Mouse (Mus musculus): Measurements from ENCODE around the gene Adm2. TPM values are rescaled to one million over a fixed set of nuclear protein-coding genes. Genes with fewer than 3 reads are reported as not detected.

The Adm2 gene
- polyA plus RNA-seq (2016; fragmentation: Nextera tagmentation; extraction: Ambion mirVana), result not detected in 2 replicates

GRCm38 (mm10) chr15:89322670-89323522 is at the start of gene Adm2:
TSS of gene Adm2 (plus strand) at chr15:89322720.
- WGBS, result 8% methylated on average over 26 of the region's 26 CpGs
- H3K4me2 ChIP-seq (replicated peaks), result peak within 1 kb of the TSS; percentile 42
- no peak for ATAC-seq (ENCODE audit: low FRiP score, low read depth)
- H3K4me1 ChIP-seq, result peaks cover 4% of the 10 kb centered on the region; the same call in 1 of the 2 replicates
- no peaks in the 10 kb centered on the region for H3K9me3 ChIP-seq
- H3K27ac ChIP-seq, result no peak within 1 kb of the TSS
- no peak within 1 kb of the TSS; the same call in 1 of the 2 replicates for H3K4me3 ChIP-seq
- H3K9ac ChIP-seq, result no peak within 1 kb of the TSS
- peaks cover 15% of the 10 kb centered on the region for H3K27me3 ChIP-seq (replicated peaks)
- no peaks in the 10 kb centered on the region for H3K36me3 ChIP-seq

- H3K27ac ChIP-seq, result no peak overlapping the region
- H3K4me3 ChIP-seq, result no peak overlapping the region
- no peaks in the 10 kb centered on the region for H3K27me3 ChIP-seq (replicated peaks)
- H3K36me3 ChIP-seq, result peaks cover 81% of the 10 kb centered on the region
- WGBS, result 77% methylated on average over 3 of the region's 3 CpGs
- H3K9ac ChIP-seq, result no peak overlapping the region
- no peaks in the 10 kb centered on the region for H3K9me3 ChIP-seq
- no peak for ATAC-seq (ENCODE audit: low FRiP score, low read depth)
- H3K4me1 ChIP-seq, result no peaks in the 10 kb centered on the region
- H3K4me2 ChIP-seq (replicated peaks), result no peak overlapping the region
Observed at GRCm38 (mm10) chr15:89275497-89275896, 47.0 kb upstream of the Adm2 start.

- no peak overlapping the region for H3K9ac ChIP-seq
- 94% methylated on average over 4 of the region's 4 CpGs for WGBS
- H3K36me3 ChIP-seq, result peaks cover 91% of the 10 kb centered on the region
- H3K4me3 ChIP-seq, result no peak overlapping the region
- no peak for ATAC-seq (ENCODE audit: low FRiP score, low read depth)
- H3K4me1 ChIP-seq, result no peaks in the 10 kb centered on the region
- H3K27me3 ChIP-seq (replicated peaks), result no peaks in the 10 kb centered on the region
- H3K9me3 ChIP-seq, result no peaks in the 10 kb centered on the region
- no peak overlapping the region for H3K27ac ChIP-seq
- no peak overlapping the region for H3K4me2 ChIP-seq (replicated peaks)
Observed at GRCm38 (mm10) chr15:89277366-89277765, 45.2 kb upstream of the Adm2 start.

GRCm38 (mm10) chr15:89282546-89282945 is 40.0 kb upstream of the Adm2 start:
- Histone ChIP-seq H3K4me2 (replicated peaks) (no peak overlapping the region), H3K36me3 (peaks cover 88% of the 10 kb centered on the region), H3K27me3 (replicated peaks) (no peaks in the 10 kb centered on the region), H3K4me1 (no peaks in the 10 kb centered on the region), H3K9ac (no peak overlapping the region), H3K4me3 (no peak overlapping the region), H3K27ac (no peak overlapping the region), H3K9me3 (no peaks in the 10 kb centered on the region)
- 83% methylated on average over 6 of the region's 6 CpGs for WGBS
- ATAC-seq (ENCODE audit: low FRiP score, low read depth), result no peak

DNA sequence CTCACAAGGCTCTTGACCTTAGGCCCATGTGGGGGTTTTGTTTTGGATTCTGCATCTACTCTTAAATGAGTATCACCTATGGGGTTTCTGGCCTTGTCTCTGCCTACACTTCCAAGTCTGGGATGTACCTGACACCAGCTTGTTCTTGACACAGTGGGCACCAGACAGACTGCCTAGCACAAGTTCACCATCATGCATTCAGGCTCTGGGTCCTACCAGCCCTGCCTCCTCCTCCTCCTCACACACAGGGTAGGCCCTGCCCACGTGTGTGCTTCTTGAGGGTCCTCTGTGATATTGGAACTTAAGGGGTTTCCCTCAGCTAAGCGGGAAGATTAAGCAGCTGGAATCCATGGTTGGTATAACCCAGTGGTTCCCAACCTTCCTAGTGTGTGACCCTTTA is 38.4 kb upstream of the Adm2 start:
- no peaks in the 10 kb centered on the region for H3K4me1 ChIP-seq
- H3K36me3 ChIP-seq, result peaks cover 88% of the 10 kb centered on the region
- no peak for ATAC-seq (ENCODE audit: low FRiP score, low read depth)
- no peaks in the 10 kb centered on the region for H3K27me3 ChIP-seq (replicated peaks)
- 81% methylated on average over 2 of the region's 2 CpGs for WGBS
- H3K4me3 ChIP-seq, result no peak overlapping the region
- H3K4me2 ChIP-seq (replicated peaks), result no peak overlapping the region
- no peaks in the 10 kb centered on the region for H3K9me3 ChIP-seq
- no peak overlapping the region for H3K9ac ChIP-seq
- H3K27ac ChIP-seq, result no peak overlapping the region

DNA sequence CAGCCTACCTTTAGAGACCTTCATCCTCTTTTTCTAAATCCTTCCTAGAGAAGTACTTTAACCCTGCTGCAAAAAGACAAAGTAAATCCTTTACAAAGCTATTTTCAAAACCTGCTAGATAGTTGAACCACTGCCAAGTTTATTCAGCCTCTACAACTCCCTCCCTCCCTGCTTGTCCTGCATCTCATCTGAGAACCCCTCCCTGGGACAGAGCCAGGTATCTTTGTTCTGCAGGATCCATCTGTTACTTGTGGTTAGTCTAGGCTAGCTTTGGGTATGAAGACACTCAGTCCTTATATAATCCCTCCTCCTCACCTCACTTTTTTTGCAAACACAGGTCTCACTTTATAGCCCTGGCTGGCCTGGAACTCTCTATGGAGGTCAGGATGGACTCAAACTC is 37.5 kb upstream of the Adm2 start:
- Histone ChIP-seq H3K27ac (no peak overlapping the region), H3K27me3 (replicated peaks) (no peaks in the 10 kb centered on the region), H3K4me1 (no peaks in the 10 kb centered on the region), H3K4me2 (replicated peaks) (no peak overlapping the region), H3K4me3 (no peak overlapping the region), H3K9ac (no peak overlapping the region), H3K36me3 (peaks cover 88% of the 10 kb centered on the region), H3K9me3 (no peaks in the 10 kb centered on the region)
- no peak for ATAC-seq (ENCODE audit: low FRiP score, low read depth)

GRCm38 (mm10) chr15:89285478-89285877 is 37.0 kb upstream of the Adm2 start:
- 92% methylated on average over 5 of the region's 5 CpGs for WGBS
- Histone ChIP-seq H3K36me3 (peaks cover 88% of the 10 kb centered on the region), H3K9me3 (no peaks in the 10 kb centered on the region), H3K4me2 (replicated peaks) (no peak overlapping the region), H3K4me3 (no peak overlapping the region), H3K4me1 (no peaks in the 10 kb centered on the region), H3K27ac (no peak overlapping the region), H3K27me3 (replicated peaks) (no peaks in the 10 kb centered on the region), H3K9ac (no peak overlapping the region)
- ATAC-seq (ENCODE audit: low FRiP score, low read depth), result no peak

GRCm38 (mm10) chr15:89286114-89286513 is 36.4 kb upstream of the Adm2 start:
- Histone ChIP-seq H3K27me3 (replicated peaks) (no peaks in the 10 kb centered on the region), H3K4me3 (no peak overlapping the region), H3K9ac (no peak overlapping the region), H3K4me2 (replicated peaks) (no peak overlapping the region), H3K4me1 (no peaks in the 10 kb centered on the region), H3K27ac (no peak overlapping the region), H3K9me3 (no peaks in the 10 kb centered on the region), H3K36me3 (peaks cover 87% of the 10 kb centered on the region)
- 91% methylated on average over 7 of the region's 7 CpGs for WGBS
- ATAC-seq (ENCODE audit: low FRiP score, low read depth), result no peak

GRCm38 (mm10) chr15:89286582-89286981 is 35.9 kb upstream of the Adm2 start:
- ATAC-seq (ENCODE audit: low FRiP score, low read depth), result no peak
- Histone ChIP-seq H3K9ac (no peak overlapping the region), H3K27me3 (replicated peaks) (no peaks in the 10 kb centered on the region), H3K9me3 (no peaks in the 10 kb centered on the region), H3K36me3 (peaks cover 86% of the 10 kb centered on the region), H3K4me2 (replicated peaks) (no peak overlapping the region), H3K27ac (no peak overlapping the region), H3K4me1 (no peaks in the 10 kb centered on the region), H3K4me3 (no peak overlapping the region)
- WGBS, result 92% methylated on average over 5 of the region's 5 CpGs

GRCm38 (mm10) chr15:89288227-89288767 is 34.2 kb upstream of the Adm2 start:
- Histone ChIP-seq H3K4me1 (no peaks in the 10 kb centered on the region), H3K27me3 (replicated peaks) (no peaks in the 10 kb centered on the region), H3K9me3 (no peaks in the 10 kb centered on the region), H3K36me3 (peaks cover 86% of the 10 kb centered on the region), H3K27ac (no peak overlapping the region), H3K4me2 (replicated peaks) (no peak overlapping the region), H3K4me3 (no peak overlapping the region), H3K9ac (no peak overlapping the region)
- WGBS, result 86% methylated on average over 23 of the region's 23 CpGs
- peak; percentile 35; the same call in 1 of the 2 replicates for ATAC-seq (ENCODE audit: low FRiP score, low read depth)

DNA sequence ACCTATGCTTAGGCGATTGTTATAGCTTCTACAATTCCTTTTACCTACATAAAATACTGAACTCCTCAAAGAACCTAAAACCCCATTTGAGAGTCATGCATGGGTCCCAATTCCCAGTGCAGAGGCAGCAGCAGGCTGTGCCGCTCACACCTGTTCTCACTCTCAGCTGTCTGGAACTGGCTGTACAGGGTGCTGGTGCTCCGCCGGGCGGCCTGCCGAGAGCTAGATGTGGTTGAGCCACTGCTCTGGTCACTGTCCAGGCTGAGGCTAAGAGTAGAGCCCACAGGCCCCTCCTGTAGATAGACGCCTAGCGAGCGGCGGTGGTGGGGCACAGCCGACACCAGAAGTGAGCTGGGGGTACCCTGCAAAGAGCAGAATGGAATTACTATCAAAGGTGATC is 33.1 kb upstream of the Adm2 start:
- no peak overlapping the region for H3K27ac ChIP-seq
- H3K36me3 ChIP-seq, result peaks cover 86% of the 10 kb centered on the region
- no peak overlapping the region for H3K4me2 ChIP-seq (replicated peaks)
- no peak for ATAC-seq (ENCODE audit: low FRiP score, low read depth)
- no peaks in the 10 kb centered on the region for H3K4me1 ChIP-seq
- no peak overlapping the region for H3K4me3 ChIP-seq
- H3K9ac ChIP-seq, result no peak overlapping the region
- H3K27me3 ChIP-seq (replicated peaks), result no peaks in the 10 kb centered on the region
- 97% methylated on average over 11 of the region's 11 CpGs for WGBS
- H3K9me3 ChIP-seq, result no peaks in the 10 kb centered on the region

DNA sequence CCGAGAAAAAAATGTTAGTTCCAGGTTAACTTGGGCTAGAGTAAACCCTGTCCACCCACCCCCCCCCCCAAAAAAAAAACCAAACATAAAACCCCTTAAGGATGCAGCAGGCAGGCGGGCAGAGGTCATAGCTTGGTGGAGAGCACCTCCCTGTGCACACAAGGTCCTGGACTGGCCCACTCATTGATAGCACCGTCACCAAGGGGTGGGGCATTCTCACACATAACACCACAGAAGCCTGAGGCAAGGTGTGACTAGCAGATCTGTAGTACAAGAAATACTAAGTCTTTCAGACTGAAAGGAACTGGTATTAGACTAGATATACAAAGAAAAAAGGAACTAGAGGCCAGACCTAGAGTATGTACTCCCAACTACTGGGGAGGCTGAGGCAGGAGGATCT is 31.0 kb upstream of the Adm2 start:
- peaks cover 94% of the 10 kb centered on the region for H3K36me3 ChIP-seq
- H3K4me2 ChIP-seq (replicated peaks), result no peak overlapping the region

GRCm38 (mm10) chr15:89292795-89293194 is 29.7 kb upstream of the Adm2 start:
- Histone ChIP-seq H3K4me2 (replicated peaks) (no peak overlapping the region), H3K27me3 (replicated peaks) (no peaks in the 10 kb centered on the region), H3K36me3 (peaks cover 96% of the 10 kb centered on the region), H3K9ac (no peak overlapping the region), H3K9me3 (no peaks in the 10 kb centered on the region), H3K4me3 (no peak overlapping the region), H3K27ac (no peak overlapping the region), H3K4me1 (no peaks in the 10 kb centered on the region)
- 96% methylated on average over 2 of the region's 2 CpGs for WGBS
- ATAC-seq (ENCODE audit: low FRiP score, low read depth), result no peak

More for the DNA sequence above, 31.0 kb upstream of the Adm2 start:
- Histone ChIP-seq H3K9ac (no peak overlapping the region), H3K27me3 (replicated peaks) (no peaks in the 10 kb centered on the region), H3K9me3 (no peaks in the 10 kb centered on the region), H3K4me1 (no peaks in the 10 kb centered on the region), H3K4me3 (no peak overlapping the region), H3K27ac (no peak overlapping the region)
- 90% methylated on average over 3 of the region's 3 CpGs for WGBS
- ATAC-seq (ENCODE audit: low FRiP score, low read depth), result no peak
